Mouse (Mus musculus) C2C12 (cell line): ENCODE results near the gene Pds5b. TPM values are rescaled to one million over a fixed set of nuclear protein-coding genes. Genes with fewer than 3 reads are reported as not detected.

Experiments
- H3K27me3 ChIP-seq: one replicate; pipeline ENCODE4 v1.6.1; 2011; ENCODE audit not compliant: control insufficient read depth, insufficient read depth, insufficient read length
- H3K36me3 ChIP-seq: one replicate; pipeline ENCODE4 v1.6.1; 2011; ENCODE audit not compliant: control insufficient read depth, insufficient read depth
- H3K4me3 ChIP-seq: one replicate; pipeline ENCODE4 v1.5.1; 2011; ENCODE audit warnings: mild to moderate bottlenecking, control low read depth; ENCODE audit not compliant: poor library complexity, insufficient read depth, severe bottlenecking
- H3K79me2 ChIP-seq: one replicate; pipeline ENCODE4 v1.6.1; 2011; ENCODE audit not compliant: control insufficient read depth, insufficient read depth
- H3K79me3 ChIP-seq: one replicate; pipeline ENCODE4 v1.6.1; 2011; ENCODE audit warnings: low read depth, control low read depth
- H3ac ChIP-seq: one replicate; pipeline ENCODE3; 2011; ENCODE audit warnings: low read depth; ENCODE audit not compliant: control insufficient read depth, insufficient read length
- CEBPB ChIP-seq: IDR thresholded peaks from one replicate; pipeline ENCODE4 v1.6.1; 2011; ENCODE audit warnings: low read depth, mild to moderate bottlenecking, control low read depth, moderate library complexity
- CTCF ChIP-seq: IDR thresholded peaks from one replicate; pipeline ENCODE4 v1.5.1; 2011; ENCODE audit not compliant: control insufficient read depth, insufficient read depth, insufficient read length
- FOSL1 ChIP-seq: IDR thresholded peaks from one replicate; pipeline ENCODE4 v1.8.0; 2011; ENCODE audit warnings: mild to moderate bottlenecking, low read length; ENCODE audit not compliant: poor library complexity, insufficient read depth, severe bottlenecking
- MAX ChIP-seq: IDR thresholded peaks from one replicate; pipeline ENCODE4 v1.6.1; 2011; ENCODE audit warnings: mild to moderate bottlenecking, control low read depth
- MYOD1 ChIP-seq: IDR thresholded peaks from one replicate; pipeline ENCODE4 v1.6.1; 2011; ENCODE audit warnings: low read depth; ENCODE audit not compliant: control insufficient read depth, insufficient read length
- MYOG ChIP-seq: IDR thresholded peaks from one replicate; pipeline ENCODE4 v1.6.1; 2011; ENCODE audit not compliant: control insufficient read depth, insufficient read length; ENCODE audit errors: extremely low read depth
- USF1 ChIP-seq: IDR thresholded peaks from one replicate; pipeline ENCODE4 v1.6.1; 2011; ENCODE audit warnings: low read depth, mild to moderate bottlenecking, control low read depth, moderate library complexity
- polyA plus RNA-seq: library from polyadenylated mRNA; unstranded; fragments of >200 nt; fragmentation: generic; extraction: Trizol; gene quantifications from one replicate; pipeline ENCODE4 v1.2.1, GENCODE M21; 2012; ENCODE audit warnings: missing spikeins

The Pds5b gene
- polyA plus RNA-seq, 1 experiment, result 7.9 TPM

DNA sequence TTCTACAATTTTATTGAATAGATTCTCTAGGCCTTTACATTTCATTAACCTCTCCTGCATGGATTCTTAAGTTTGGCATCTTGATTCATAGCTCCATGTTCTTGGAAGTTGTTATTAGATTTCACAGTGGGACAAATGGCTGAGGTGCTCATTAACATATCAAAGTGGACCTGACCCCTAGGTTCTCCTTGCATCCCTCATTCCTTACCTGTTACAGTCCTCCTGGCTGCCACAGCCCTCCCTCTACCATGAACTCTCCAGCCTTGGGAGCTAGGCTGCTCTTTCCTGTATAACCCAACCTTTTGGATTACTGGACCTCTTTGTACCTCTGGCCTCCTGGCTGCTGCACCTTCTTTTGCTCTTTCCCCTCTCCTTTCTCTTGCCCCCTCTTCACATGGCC is 99.5 kb downstream of the Pds5b start:
- Histone ChIP-seq H3K27me3 (no peaks in the 10 kb centered on the region), H3K4me3 (no peak overlapping the region), H3K36me3 (peaks cover 42% of the 10 kb centered on the region), H3K79me2 (no peaks in the 10 kb centered on the region), H3ac (no peak overlapping the region), H3K79me3 (peaks cover 1% of the 10 kb centered on the region)
- no peak for TF ChIP-seq USF1
- no peak for TF ChIP-seq MYOG
- no peak for TF ChIP-seq CEBPB
- no peak for TF ChIP-seq CTCF
- no peak for TF ChIP-seq MYOD1

DNA sequence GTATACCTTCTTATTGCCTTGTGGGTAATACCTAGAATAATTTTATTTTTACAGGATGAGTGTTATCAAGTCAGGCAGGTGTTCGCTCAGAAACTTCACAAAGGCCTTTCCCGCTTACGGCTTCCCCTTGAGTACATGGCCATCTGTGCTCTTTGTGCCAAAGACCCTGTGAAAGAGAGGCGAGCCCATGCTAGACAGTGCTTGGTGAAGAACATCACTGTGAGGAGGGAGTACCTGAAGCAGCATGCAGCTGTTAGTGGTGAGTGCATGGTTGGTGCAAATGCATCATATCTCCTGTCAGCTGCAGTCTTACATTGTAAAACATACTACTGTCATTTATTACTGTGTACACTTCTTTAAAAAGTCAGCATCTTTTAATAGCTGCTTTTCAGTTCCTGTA is 114.7 kb downstream of the Pds5b start:
- Histone ChIP-seq H3K4me3 (no peak overlapping the region), H3K27me3 (no peaks in the 10 kb centered on the region), H3K79me2 (no peaks in the 10 kb centered on the region), H3K36me3 (peaks cover 67% of the 10 kb centered on the region), H3K79me3 (no peaks in the 10 kb centered on the region), H3ac (no peak overlapping the region)
- TF ChIP-seq FOSL1 (no peak), MAX (no peak), USF1 (no peak), MYOG (no peak), MYOD1 (no peak), CEBPB (no peak), CTCF (no peak)

DNA sequence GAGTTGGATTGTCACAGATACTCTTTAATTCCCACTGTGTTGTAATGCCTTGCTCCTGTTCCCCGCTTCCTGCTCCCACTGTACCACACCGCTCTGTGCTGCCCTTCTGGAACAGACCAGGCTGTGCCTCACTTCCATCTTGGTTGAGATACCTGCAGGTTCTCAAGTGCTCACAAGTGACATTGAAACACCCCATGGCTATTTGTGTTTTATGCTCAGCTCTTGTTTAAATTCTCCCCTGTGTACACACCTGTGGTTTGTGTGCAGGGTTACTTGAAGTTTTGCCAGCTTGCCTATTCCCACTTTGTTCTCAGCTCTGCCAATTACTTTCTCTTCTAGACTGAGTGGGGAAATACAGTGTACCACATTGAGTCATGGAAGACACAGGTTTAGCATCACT is 115.5 kb downstream of the Pds5b start:
- Histone ChIP-seq H3K79me2 (no peaks in the 10 kb centered on the region), H3K36me3 (peaks cover 67% of the 10 kb centered on the region), H3K79me3 (no peaks in the 10 kb centered on the region), H3K27me3 (no peaks in the 10 kb centered on the region), H3K4me3 (no peak overlapping the region), H3ac (no peak overlapping the region)
- TF ChIP-seq MAX, result no peak
- no peak for TF ChIP-seq USF1
- TF ChIP-seq CTCF, result no peak
- TF ChIP-seq MYOG, result no peak
- TF ChIP-seq CEBPB, result no peak

DNA sequence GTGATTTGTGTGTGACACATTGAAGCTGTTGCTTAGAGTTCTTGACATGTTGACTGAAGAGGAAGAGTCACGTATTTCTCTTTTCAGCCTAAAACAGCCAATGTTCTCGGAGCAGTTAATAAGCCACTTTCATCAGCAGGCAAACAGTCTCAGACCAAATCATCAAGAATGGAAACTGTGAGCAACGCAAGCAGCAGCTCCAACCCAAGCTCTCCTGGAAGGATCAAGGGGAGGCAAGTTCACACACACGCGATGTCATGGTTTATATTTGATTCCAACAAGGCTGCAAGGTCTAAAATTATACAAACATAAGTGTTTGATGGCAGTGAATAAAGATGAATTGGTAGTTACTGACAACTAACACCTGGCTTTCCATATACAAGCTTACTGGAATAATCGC is 120.6 kb downstream of the Pds5b start:
- H3K79me3 ChIP-seq, result no peaks in the 10 kb centered on the region
- H3K27me3 ChIP-seq, result no peaks in the 10 kb centered on the region
- no peak overlapping the region for H3K4me3 ChIP-seq
- no peak for TF ChIP-seq MAX
- peaks cover 64% of the 10 kb centered on the region for H3K36me3 ChIP-seq
- H3K79me2 ChIP-seq, result no peaks in the 10 kb centered on the region
- H3ac ChIP-seq, result no peak overlapping the region

DNA sequence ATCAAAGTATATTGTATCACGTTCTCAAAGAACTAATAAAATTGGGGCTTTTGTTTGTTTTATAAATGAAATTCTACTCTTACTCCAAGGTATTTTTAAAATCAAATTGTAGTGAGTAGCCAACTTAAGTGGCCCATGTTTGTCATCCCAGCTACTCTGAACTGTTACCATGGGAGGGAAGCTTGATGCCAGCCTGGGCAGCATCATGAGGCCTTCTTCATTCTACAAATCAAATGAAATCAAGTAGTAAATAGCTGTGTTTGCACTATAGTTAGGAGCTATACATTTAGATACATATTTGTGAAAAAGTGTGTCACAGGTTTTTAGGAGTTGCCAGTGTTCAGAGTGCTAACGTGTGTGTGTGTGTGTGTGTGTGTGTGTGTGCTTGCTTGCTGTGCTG is 126.5 kb downstream of the Pds5b start:
- no peak for TF ChIP-seq MYOG
- no peak for TF ChIP-seq CEBPB
- no peak for TF ChIP-seq MAX
- no peak for TF ChIP-seq CTCF
- no peak for TF ChIP-seq FOSL1
- no peak for TF ChIP-seq MYOD1
- no peak for TF ChIP-seq USF1
- no peak overlapping the region for H3K4me3 ChIP-seq
- H3K36me3 ChIP-seq, result peaks cover 52% of the 10 kb centered on the region
- H3K79me2 ChIP-seq, result no peaks in the 10 kb centered on the region
- no peaks in the 10 kb centered on the region for H3K79me3 ChIP-seq
- H3K27me3 ChIP-seq, result no peaks in the 10 kb centered on the region
- H3ac ChIP-seq, result no peak overlapping the region

DNA sequence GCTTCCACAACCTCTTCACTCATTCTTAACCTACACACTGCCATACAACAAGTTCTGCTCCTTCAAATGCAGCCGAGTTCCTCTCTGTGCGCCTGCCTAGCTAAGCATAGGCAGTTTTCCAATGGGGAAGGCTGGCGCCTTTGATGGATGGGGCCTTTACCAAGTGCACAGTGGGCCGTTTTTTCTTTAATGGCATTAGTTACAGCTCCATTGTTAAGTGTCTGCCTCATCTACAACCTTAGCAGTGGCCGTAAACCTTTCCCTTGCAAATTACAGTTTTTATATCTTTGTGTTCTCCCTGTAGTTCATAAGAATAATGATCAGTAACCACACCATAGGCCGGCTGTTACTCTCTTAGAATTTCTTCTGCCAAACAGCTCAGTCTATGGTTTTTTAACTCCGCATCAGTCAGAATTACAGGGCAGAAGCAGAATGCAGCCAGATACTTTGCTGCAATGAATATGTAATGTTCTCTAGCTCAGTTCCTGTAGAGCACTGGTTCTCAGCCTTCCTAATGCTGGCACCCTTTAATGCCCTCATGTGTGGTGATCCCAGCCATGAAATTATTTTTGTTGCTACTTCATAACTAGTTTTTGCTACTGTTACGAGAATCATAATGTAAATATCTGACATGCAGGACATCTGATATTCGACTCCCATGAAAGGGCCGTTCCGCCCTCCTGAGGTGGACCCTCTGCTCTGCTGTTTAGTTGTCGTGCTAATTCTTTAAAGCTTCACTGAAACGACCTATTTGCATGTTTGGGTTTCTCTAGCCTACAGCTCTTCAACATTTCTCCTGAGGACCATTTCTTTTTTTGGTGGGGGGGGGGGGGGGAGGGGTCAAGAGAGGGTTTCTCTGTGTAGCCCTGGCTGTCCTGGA is 140.8 kb downstream of the Pds5b start:
- Histone ChIP-seq H3K79me2 (no peaks in the 10 kb centered on the region), H3K79me3 (no peaks in the 10 kb centered on the region), H3ac (no peak overlapping the region), H3K36me3 (peaks cover 19% of the 10 kb centered on the region), H3K4me3 (no peak overlapping the region), H3K27me3 (no peaks in the 10 kb centered on the region)
- no peak for TF ChIP-seq MYOD1
- TF ChIP-seq MYOG, result no peak
- no peak for TF ChIP-seq CEBPB
- TF ChIP-seq FOSL1, result no peak
- TF ChIP-seq USF1, result no peak
- TF ChIP-seq CTCF, result no peak
- TF ChIP-seq MAX, result no peak
